8 mouse cellular contexts compared by ENCODE assay signal in genomic region chr11:22859633-22860334, GRCm38 (mm10). TPM values are rescaled to one million over a fixed set of nuclear protein-coding genes. Genes with fewer than 3 reads are reported as not detected.
DNase-seq lines count a peak whose midpoint lies in the region; ATAC-seq lines count a peak whose summit lies in the region.

No protein-coding gene starts in this region.

- under 1% methylated on average over 54 of the region's 55 CpGs for WGBS in midbrain, embryonic 10.5 days

- H3K27ac ChIP-seq in midbrain, embryonic 10.5 days (replicated peaks), result peak overlapping the region; percentile 74

- H3K9me3 ChIP-seq in midbrain, embryonic 10.5 days (replicated peaks), result no peaks in the 10 kb centered on the region

- H3K4me3 ChIP-seq in midbrain, embryonic 10.5 days, result peak overlapping the region; percentile 77

- H3K4me1 ChIP-seq in midbrain, embryonic 10.5 days, result peaks cover 27% of the 10 kb centered on the region

- H3K27me3 ChIP-seq in midbrain, embryonic 10.5 days (ENCODE audit: low read depth, poor library complexity, severe bottlenecking), result peaks cover 92% of the 10 kb centered on the region

- intact Hi-C loops in left cerebral cortex, postnatal 36 days (cut with DNase I), result loop anchor here (5.0 kb wide), 1 partner anchor 98 kb away; no protein-coding TSS in a partner anchor

- no peaks in the 10 kb centered on the region for H3K36me3 ChIP-seq in midbrain, embryonic 10.5 days

- peak; percentile 66 for ATAC-seq in inflammation-experienced regulatory T-cells, adult 6 months

- peak; percentile 91 for DNase-seq in WW6 (ENCODE audit: low read depth, low spot score)
- DNase-seq in embryo, embryonic 10.5 days (ENCODE audit: low spot score), result peak; percentile 91
- peak; percentile 89 for DNase-seq in gastrocnemius, postnatal 10 days
- peak; percentile 83 to 87 for DNase-seq in left cerebral cortex, postnatal 36 days (ENCODE audit: low spot score in 2 of 2)
- DNase-seq in midbrain, embryonic 10.5 days (ENCODE audit: low spot score), result peak; percentile 91
- DNase-seq in right cerebral cortex, postnatal 36 days (ENCODE audit: low spot score in 2 of 2), result peak; percentile 62 to 63
- peak; percentile 92 for DNase-seq in yolk sac, embryonic 10.5 days (ENCODE audit: low spot score)

RNA-seq across cellular contexts. Expression of gene B3gnt2, which starts 1.0 kb away (rescaled TPM):
- total RNA-seq in gastrocnemius, postnatal 10 days (2021), result 1 to 10 TPM; 4.0 to 4.4 TPM
- 10 to 100 TPM in 1 of 3 experiments, 1 to 10 TPM in 2; 5.8 to 12.1 (median 7.6) TPM for polyA plus RNA-seq in inflammation-experienced regulatory T-cells, adult 6 months (2017; shearing (Covaris generic))
- 10 to 100 TPM; 14.1 to 15.9 TPM for total RNA-seq in left cerebral cortex, postnatal 36 days (2021)
- polyA plus RNA-seq in midbrain, embryonic 10.5 days (2016; fragmentation: Nextera tagmentation; extraction: Ambion mirVana), result 1.9 and 2.7 TPM in 2 replicates

Comparison
In these comparisons a context has a peak if more than half of its experiments do, and no peak if none do; other contexts are left out.
1. Peak in every context shown above with its lines: DNase-seq, ATAC-seq, H3K4me3 ChIP-seq and H3K27ac ChIP-seq.